Mouse (Mus musculus) right cerebral cortex, adult 2 months (tissue): ENCODE results near the gene Lhfpl4.

Experiments
- DNase-seq, 2 experiments: peaks; one replicate each; pipeline ENCODE4 v3.0.0; 2021 to 2022; ENCODE audit warnings: low spot score in 2 of 2

Gene Lhfpl4

DNA sequence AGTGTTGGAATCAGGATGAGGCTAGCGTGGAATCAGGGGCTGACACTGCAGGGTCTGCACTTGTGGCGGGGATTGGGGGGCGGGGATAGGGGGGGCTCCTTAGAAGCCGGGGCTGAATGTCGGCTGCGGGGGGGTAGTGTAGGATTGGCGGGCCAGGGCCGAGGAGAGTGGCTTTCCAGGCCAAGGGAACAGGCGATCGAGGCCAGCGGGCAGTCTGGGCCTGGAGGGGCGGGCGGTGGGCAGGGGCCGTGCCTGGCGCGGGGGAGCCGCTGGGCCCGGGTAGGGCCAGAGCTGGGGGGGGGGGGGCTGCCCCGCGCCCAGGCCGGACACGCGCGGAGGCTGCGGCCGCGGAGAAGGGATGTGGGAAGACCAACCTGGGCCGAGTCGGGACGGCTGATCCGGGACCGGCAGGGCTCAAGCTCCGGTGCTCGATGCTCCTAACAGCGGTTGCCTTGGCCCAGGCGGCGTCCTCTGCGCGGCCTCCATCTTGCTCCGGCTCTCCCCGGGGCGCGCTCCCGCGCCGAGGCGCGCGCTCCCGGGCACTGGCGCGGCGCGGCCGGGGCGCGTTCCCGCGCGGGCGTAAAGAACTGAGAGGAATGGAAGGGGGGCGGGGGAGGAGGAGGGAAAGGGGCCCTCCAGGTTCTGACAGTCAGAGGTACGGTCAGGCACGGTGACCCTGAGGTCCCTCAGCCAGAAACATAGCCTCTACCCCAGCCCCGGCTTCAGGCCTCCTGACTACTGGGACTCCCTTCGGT, at the start of gene Lhfpl4:
Lhfpl4 (minus strand) TSS at position 544 of the 755 bp plus-strand sequence.
- peak; percentile 55 to 67 for DNase-seq

- no peak for DNase-seq
Observed at GRCm38 (mm10) chr6:113242753-113243152, 47.6 kb upstream of the Lhfpl4 start.

DNA sequence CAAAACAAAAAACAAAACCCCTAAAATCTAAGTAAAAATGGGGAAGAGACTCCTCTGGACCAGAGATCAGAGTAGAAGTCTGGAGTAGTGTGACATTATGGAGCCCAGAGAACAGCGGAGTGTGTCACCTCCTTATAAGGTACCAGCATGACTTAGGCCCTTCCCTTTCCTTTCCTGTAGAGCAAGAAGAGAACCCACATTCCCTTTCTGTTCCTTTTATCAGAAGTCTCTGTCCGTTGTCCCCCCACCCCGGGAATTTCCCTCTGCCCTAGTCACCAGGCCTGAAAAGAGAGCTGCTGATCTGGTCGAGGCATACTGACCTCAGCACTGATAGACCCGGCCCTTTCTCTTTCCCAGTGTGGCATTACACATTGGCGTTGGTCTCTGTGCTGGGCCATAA, 43.3 kb upstream of the Lhfpl4 start:
- DNase-seq = no peak

- DNase-seq = peak; percentile 98 to 99
Observed at GRCm38 (mm10) chr6:113237542-113238270, 42.5 kb upstream of the Lhfpl4 start, which contains the start of gene Mtmr14. TSS of gene Mtmr14 (plus strand) at chr6:113237843.

DNA sequence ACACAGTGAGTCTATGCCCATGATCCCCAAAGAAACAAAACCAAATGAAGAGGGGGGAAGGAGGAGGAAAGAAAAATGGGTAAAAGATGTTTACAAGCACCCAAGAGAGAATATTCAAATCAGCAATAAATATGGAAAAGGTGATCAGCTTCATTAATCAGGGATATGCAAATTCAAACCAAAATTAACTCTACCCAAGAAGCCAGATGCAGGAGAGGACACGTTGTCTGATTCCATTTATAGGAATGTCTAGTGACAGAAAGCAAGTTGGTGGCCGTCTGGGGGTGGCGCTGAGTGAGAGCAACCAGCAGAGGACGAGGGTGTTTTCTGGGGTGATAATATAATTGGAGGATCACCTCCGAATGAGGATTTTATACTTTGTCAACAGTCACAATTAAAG, 40.0 kb upstream of the Lhfpl4 start:
- peak in 1 of 2 experiments; percentile 13 for DNase-seq

GRCm38 (mm10) chr6:113226705-113227104, 31.5 kb upstream of the Lhfpl4 start:
- DNase-seq = no peak

GRCm38 (mm10) chr6:113225798-113226197, 30.6 kb upstream of the Lhfpl4 start:
- DNase-seq = no peak

- no peak for DNase-seq
Observed at GRCm38 (mm10) chr6:113216280-113216679, 21.1 kb upstream of the Lhfpl4 start.

DNA sequence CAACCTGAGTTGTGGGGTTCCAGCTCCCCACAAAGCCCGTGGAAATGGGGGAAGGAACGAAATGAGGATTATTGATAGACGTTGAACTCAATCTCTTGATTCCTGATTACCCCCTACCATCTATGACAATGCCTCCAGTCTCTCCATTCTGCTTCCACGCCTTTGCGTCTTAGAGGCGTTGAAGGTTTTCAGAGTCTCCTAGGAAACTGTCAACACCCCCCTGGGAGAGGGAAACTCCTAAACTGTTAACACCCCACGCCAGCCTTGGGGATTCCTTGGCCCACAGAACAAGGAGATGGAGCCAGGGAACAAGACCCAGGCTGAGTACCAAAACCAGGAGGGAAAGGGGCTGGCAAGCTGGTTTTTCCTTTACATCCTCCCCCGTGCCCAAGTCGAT, 410 bp upstream of the Lhfpl4 start:
- DNase-seq = peak; percentile 32 to 60

GRCm38 (mm10) chr6:113194517-113194840, 705 bp downstream of the Lhfpl4 start:
- no peak for DNase-seq

- DNase-seq = no peak
Observed at GRCm38 (mm10) chr6:113193765-113194460, 1.3 kb downstream of the Lhfpl4 start.

DNA sequence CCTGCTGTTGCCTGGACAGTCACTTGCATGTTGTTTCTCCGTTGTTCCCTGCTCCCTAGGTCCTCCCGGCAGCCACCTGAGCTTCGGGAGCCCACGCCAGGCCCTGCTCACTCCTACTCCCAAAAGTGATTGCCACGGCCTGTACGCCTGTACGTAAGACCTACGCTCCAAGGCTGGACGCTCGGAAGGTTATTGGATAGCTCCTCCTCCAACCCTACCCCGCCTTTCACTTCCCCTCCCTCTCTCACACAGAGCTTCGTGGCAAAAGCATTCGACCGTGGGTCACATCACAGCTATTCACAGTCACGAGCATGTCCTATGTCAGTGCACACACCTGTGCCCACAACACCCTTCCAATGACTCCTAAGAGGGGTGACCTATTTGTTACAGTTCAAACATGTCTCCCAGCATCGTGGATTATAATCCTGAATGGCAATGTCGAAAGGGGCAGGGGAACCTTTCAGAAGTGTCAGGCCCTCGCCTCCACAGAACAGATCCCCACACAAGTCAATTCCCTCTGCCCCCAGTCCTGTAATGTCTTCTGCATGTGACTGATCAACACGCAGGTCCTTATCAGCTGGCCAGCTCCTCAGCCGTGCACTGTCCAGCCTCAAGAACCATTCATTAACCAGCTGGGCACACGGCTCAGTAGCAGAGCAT, 10.2 kb downstream of the Lhfpl4 start:
- no peak for DNase-seq

DNA sequence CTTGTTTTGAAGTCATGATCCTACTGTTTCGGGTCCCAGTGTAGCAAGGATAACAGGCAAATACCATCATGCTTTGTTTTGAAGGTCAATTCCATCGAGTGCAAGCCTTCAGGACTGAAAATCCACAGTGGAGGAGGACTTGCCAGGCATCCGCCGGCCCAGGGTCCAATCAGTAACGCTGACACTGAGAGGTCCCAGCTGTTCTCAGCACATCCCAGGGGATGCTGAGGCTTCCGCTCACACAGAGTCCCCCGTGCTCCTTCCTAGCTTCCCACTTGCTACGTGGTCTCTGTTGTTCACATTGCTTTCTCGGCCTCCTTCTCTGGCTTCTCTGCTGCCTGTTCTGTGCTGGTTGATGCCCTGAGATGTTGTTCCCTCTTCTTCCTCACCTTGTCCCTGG, 11.0 kb downstream of the Lhfpl4 start:
- no peak for DNase-seq

DNA sequence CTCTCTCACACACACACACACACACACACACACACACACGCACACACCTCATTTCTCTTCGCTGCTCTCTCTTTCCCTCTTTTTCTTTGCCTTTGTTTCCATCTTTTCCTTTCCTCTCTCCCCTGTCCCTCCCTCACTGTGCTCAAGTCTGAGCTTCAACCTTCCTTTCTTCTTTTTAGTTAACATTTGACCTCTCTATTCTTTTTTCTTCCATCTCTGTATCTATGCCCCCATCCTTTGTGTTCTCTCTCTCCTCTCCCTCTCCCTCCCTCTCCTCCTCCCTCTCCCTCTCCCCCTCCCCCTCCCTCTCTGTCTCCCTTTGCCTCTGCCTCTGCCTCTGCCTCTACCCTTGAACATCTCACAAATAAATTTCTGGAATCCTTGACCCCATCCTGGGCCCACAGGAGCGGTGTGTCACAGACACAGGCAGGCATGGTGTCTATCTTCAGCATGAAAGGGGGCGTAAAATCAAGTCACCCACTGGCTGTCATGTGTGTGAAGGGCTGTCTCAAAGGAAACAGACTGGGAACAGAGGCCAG, 15.9 kb downstream of the Lhfpl4 start:
- DNase-seq = no peak

GRCm38 (mm10) chr6:113178286-113179194, 16.6 kb downstream of the Lhfpl4 start:
- DNase-seq = peak; percentile 68 to 77

GRCm38 (mm10) chr6:113176613-113177012, 18.6 kb downstream of the Lhfpl4 start:
- no peak for DNase-seq

DNA sequence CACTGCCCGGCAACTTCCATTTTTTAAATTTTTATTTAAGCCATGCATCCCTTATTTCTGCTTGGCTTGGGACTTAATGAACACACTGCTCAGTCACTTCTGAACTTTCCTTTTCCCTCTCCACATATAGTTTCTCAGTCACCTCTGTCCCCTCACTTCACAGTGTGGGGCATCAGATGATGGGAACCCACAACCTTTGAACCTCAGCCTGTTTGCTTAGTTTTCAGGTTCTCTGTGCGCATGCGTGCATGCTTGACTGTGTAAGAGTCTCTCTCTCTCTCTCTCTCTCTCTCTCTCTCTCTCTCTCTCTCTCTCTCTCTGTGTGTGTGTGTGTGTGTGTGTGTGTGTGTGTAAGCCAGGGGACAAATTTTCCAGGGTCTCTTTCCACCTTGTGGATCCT, 19.7 kb downstream of the Lhfpl4 start:
- no peak for DNase-seq

DNA sequence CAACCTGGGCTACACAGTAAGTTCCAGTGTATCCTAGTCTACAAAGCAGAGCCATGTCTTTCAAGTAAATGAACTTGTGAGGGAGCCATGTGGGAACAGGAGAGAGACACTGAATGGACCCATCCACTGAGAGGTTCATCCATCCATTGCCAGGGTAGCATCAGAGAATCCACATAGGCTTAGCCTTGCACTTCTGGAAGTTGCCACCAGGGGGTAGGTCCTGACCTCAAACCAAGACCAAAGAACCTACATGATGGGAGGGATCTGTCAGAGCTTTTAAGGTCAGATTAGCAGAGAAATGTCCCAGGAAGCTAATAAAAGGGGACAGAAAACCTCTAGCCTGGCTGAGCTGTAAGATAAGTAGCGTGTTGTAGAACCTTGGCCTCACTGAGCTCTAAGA, 22.6 kb downstream of the Lhfpl4 start:
- peak; percentile 60 to 64 for DNase-seq

DNA sequence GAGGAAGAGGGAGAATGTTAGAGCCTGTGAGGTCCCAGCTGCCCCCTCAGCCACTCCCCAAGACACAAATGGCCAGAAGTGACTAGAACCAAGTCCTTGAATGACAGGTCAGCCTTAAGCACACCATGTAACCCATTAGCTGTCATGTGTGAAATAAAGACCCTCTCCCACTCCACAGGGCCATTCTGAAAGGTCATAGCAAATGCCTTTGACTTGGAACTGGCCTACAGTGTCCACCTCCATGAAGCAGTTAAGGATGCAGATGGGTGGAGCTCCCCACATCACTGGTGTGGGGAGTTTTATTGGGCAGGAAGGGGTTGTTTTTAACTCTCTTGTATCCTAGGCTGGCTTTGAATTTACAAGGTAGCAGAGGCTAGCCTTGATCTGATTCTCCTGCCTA, 23.2 kb downstream of the Lhfpl4 start:
- no peak for DNase-seq

GRCm38 (mm10) chr6:113170651-113171050, 24.5 kb downstream of the Lhfpl4 start:
- DNase-seq = no peak

DNA sequence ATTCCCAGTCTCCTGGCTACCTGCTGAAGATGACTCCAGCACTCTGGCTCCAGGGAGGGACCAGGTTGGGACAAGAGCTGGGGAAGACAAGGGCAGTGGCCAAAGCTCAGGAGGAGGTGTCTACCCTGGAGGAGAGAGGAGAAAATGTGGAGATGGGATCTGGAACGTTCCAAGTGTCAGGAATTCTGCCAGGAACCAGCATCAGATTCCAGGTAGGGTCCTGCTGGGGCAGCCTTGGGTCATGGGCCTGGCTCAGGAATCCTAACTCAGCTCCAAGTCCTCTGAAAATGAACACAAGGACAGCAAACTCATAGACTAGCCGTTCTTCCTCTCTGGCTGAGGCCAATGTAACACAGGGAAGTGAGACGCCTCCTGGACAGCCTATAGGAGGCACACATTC, 25.3 kb downstream of the Lhfpl4 start:
- DNase-seq = no peak
